Mouse (Mus musculus) left cerebral cortex, adult 9 months (tissue): ENCODE measurements around the gene Nsg1.

Source experiments
- DNase-seq, 2 experiments: peaks; one replicate each; pipeline ENCODE4 v3.0.0; 2022; ENCODE audit warnings: low spot score in 2 of 2

Nsg1 gene

DNA sequence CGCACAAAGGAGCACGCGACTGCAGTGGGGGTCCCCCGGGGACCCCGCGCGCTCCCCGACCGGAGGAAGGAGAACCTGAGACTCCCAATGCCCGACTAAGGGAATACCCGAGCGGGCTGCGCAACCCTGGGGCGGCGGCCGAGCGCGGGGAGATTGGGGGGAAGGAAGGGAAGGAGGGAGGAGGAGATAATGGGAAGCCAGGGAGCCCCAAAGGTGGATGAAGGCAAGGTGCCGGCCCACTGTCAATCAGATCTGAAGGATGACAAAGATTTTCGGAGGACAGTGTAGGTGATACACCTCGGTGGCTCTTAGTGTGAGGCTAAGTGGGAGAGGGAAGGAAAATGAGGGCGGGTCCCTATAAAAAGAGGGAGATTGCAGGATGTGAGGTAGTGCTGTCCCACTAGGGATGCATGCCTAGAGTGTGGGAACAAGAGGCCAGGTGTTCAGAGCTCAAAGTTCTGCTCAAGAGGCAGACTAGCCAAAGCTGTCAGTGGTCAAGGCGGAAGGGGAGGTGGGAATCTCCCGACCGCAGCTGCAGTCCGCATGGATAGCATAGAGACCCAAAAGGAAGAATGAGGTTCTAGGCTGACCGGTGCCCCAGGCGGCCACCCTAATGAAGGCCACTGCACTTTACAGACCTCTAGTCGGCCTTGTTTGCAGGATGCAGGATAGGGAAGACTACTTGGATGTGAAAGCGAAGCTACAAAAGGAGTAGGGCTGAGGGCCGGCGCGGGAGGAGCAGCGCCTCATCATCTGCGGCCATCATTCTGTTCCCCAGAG, at the start of gene Nsg1:
Gene Nsg1 (minus strand): TSS at position 274 of the 780 bp plus-strand sequence.
- DNase-seq: no peak

- no peak for DNase-seq
These were observed 49.3 kb upstream of the Nsg1 start for GRCm38 (mm10) chr5:38208985-38209384.

- DNase-seq: peak; percentile 11 to 38
These were observed 45.6 kb upstream of the Nsg1 start for GRCm38 (mm10) chr5:38205303-38205726.

DNA sequence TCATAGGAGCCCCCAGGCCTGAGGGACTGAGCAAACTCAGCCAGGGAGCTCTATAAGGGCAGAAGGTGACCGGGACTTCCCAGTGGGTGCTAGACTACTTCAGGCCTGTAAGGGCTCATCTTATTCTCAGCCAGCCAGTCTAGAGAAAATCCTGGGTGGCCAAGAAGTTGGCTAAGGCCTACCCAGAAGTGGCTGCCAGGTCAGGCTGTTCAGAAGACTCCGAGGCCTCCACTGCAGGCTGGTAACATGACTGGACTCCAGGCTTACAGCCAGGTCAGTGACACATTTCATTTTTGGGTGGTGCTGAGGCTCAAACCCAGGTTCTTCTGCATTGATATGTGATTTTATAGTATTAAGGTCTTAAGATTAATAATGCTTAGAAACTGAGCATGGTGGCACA, 40.0 kb upstream of the Nsg1 start:
- DNase-seq: no peak

- DNase-seq: peak; percentile 42 to 90
These were observed 37.7 kb upstream of the Nsg1 start for GRCm38 (mm10) chr5:38197482-38197823.

- no peak for DNase-seq
These were observed 37.2 kb upstream of the Nsg1 start for GRCm38 (mm10) chr5:38196821-38197481.

GRCm38 (mm10) chr5:38195941-38196340, 36.2 kb upstream of the Nsg1 start:
- no peak for DNase-seq

DNA sequence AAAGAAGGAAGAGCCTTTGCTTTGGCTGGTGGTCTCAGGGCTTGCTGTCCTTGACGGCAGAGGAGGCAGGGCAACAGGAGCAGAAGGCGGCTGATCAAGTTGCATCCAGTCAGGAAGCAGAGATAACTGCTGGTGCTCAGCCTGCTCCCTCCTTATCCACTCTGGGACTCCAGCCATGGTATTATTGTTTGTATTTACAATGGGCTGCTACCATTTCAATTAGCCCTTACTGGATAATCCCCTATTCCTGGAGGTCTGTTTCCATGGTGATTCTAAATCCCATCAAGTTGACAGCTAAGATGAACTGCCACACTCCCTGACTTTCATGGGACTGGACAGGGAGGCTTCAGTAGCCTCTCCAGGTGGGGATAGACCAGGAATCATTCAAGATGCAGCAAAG, 35.2 kb upstream of the Nsg1 start:
- no peak for DNase-seq

- no peak for DNase-seq
These were observed 31.2 kb upstream of the Nsg1 start for GRCm38 (mm10) chr5:38190907-38191306.

DNA sequence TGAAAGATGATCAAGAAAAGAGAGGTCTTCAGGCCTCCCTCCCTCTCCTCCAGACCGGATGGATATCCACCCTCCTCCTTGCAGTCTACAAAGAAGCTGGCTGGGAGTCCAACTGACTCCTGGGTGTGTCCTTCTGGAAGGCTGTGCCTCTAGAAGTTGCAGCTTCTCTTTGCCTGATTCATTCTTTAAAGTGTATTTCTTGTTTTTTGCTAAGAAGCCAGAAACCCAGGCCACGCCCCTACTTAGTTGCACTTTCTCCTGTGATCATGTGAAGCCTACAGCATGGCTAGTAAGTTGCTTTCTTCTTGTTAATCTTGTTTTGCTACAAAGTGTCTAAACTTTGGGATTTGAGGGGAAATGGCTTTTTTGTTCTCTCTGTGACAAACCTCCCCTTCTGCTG, 27.3 kb upstream of the Nsg1 start:
- no peak for DNase-seq

DNA sequence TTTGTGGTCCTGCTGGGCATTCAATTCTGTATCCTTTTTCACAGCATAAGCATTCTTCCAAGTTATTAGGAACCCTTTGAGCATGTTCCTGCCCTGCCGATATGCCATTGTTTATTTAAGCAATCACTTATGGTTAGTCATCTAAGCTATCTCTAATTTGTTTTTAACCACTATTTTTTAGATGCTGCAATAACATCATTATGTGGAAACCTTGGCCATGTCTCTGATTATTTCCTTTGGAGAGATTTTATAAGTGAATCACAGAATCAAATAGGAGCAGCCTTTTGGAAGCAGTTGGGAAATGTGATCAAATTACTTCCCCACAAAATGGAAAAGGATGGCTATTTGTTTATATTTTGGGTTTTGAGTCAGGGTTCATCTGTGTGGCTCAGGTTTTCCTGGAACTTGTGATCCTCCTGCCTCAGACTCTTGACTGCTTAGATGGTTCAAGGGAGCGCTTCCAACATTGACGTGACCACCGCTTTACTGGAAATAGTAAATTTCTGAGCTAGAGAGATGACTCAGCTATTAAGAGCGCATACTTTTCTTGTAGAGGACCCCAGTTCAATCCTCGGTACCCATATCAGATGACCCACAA, 25.1 kb upstream of the Nsg1 start:
- DNase-seq: no peak

- no peak for DNase-seq
These were observed 14.7 kb upstream of the Nsg1 start for GRCm38 (mm10) chr5:38174256-38174912.

- DNase-seq: no peak
These were observed 14.1 kb upstream of the Nsg1 start for GRCm38 (mm10) chr5:38173766-38174165.

DNA sequence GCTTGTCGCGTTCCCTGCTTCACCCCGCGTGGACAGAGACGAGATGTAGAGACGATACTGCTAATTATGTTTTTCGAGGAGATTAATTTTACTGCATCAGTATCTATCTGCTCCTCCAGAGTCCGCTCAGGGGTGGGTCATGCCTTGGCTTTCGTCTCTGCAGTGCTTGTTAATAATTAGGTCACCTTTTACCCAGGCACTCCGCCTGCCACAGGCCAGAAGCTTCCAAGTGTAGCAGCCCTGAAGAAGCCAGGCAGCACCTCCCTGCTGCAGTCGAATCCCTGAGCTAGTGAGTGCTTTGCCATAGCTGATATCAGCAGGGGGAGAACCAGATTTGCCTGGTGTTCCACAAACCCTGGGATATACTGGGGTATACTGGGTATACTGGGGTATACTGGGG, 8.8 kb upstream of the Nsg1 start:
- DNase-seq: no peak

- DNase-seq: peak in 1 of 2 experiments; percentile 68
These were observed 617 bp downstream of the Nsg1 start for GRCm38 (mm10) chr5:38158947-38159633.

GRCm38 (mm10) chr5:38158501-38158946, 1.2 kb downstream of the Nsg1 start:
- DNase-seq: peak in 1 of 2 experiments; percentile 64

GRCm38 (mm10) chr5:38157481-38158020, 2.2 kb downstream of the Nsg1 start:
- DNase-seq: no peak

DNA sequence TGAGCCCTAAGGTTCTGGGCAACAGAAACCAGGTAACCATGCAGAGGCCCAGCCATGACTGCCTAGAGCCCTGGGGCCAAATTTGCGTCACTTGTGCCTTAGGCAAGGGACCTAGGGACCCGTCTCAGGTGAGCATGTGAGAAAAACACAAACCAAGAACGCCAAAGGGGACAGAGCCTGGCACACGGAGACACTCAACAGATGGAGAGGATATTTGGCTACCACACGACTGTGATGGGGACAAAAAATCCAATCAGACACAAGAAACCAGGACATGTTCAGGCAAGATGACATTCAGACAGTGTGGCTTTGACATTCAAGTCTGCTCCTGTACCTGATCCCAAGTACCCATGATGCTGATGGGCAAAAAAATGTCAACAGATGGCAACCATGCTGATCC, 6.1 kb downstream of the Nsg1 start:
- DNase-seq: no peak

- DNase-seq: no peak
These were observed 7.3 kb downstream of the Nsg1 start for GRCm38 (mm10) chr5:38152201-38153108.

GRCm38 (mm10) chr5:38151264-38151663, 8.4 kb downstream of the Nsg1 start:
- peak; percentile 75 to 76 for DNase-seq
